Mouse (Mus musculus) G1E (cell line): ENCODE measurements around the gene Arl15.

Source experiments
- CTCF ChIP-seq: IDR thresholded peaks from 2 replicates; pipeline ENCODE4 v1.5.1; 2012; ENCODE audit warnings: low read depth, low read length, inconsistent platforms, mixed read lengths
- GATA1 ChIP-seq: IDR thresholded peaks from 2 replicates; pipeline ENCODE4 v1.6.1; 2012; ENCODE audit warnings: borderline replicate concordance, low read length, inconsistent platforms, mixed read lengths
- GATA2 ChIP-seq: IDR thresholded peaks from 2 replicates; pipeline ENCODE4 v1.6.1; 2012; ENCODE audit warnings: low read depth, low read length, inconsistent platforms, borderline replicate concordance
- POLR2AphosphoS5 ChIP-seq: IDR thresholded peaks from 2 replicates; pipeline ENCODE4 v1.6.1; 2012; ENCODE audit warnings: low read depth, low read length, inconsistent platforms; ENCODE audit not compliant: insufficient replicate concordance
- TAL1 ChIP-seq: conservative IDR thresholded peaks from 2 replicates; pipeline ENCODE4 v1.6.1; 2012; ENCODE audit warnings: low read depth, low read length, inconsistent platforms, mixed read lengths

- TF ChIP-seq CTCF (no peak), TAL1 (no peak), POLR2AphosphoS5 (no peak), GATA1 (no peak), GATA2 (no peak)
These were observed 300.0 kb downstream of the Arl15 start for GRCm38 (mm10) chr13:114094151-114094875.
